Mouse (Mus musculus) kidney, postnatal 36 days (tissue): ENCODE results near the gene Tmem102.
A peak's percentile ranks its signal among the peaks of the same experiment; 100 is the strongest.

Experiments used
- DNase-seq, 2 experiments: peaks; one replicate each; pipeline ENCODE4 v3.0.0; 2021 to 2022; ENCODE audit warnings: mixed read lengths in 2 of 2

The Tmem102 gene

GRCm38 (mm10) chr11:69818871-69819270 lies 13.4 kb upstream of the Tmem102 start:
- no peak for DNase-seq

GRCm38 (mm10) chr11:69818365-69818764 lies 12.9 kb upstream of the Tmem102 start, which contains the start of gene Spem2:
Gene Spem2 (minus strand): TSS chr11:69818465.
- no peak for DNase-seq

- no peak for DNase-seq
These were observed 11.1 kb upstream of the Tmem102 start for GRCm38 (mm10) chr11:69816520-69816919.

- no peak for DNase-seq
These were observed 9.7 kb upstream of the Tmem102 start, which contains the start of gene Gm39566 for GRCm38 (mm10) chr11:69815155-69815554. Gene Gm39566 (minus strand): TSS chr11:69815298.

- DNase-seq: no peak
These were observed 4.9 kb upstream of the Tmem102 start for GRCm38 (mm10) chr11:69810280-69810679.

GRCm38 (mm10) chr11:69807641-69808040 lies 2.2 kb upstream of the Tmem102 start:
- DNase-seq: no peak

GRCm38 (mm10) chr11:69806378-69806777 lies 954 bp upstream of the Tmem102 start:
- DNase-seq: no peak

GRCm38 (mm10) chr11:69804652-69804940 lies 828 bp downstream of the Tmem102 start:
- peak; percentile 51 to 71 for DNase-seq

GRCm38 (mm10) chr11:69803786-69804651 lies 1.4 kb downstream of the Tmem102 start:
- DNase-seq: peak; percentile 87 to 90

GRCm38 (mm10) chr11:69803328-69803727 lies 2.1 kb downstream of the Tmem102 start:
- DNase-seq: no peak

GRCm38 (mm10) chr11:69802648-69803105 lies 2.7 kb downstream of the Tmem102 start:
- peak; percentile 82 to 93 for DNase-seq

GRCm38 (mm10) chr11:69801379-69801977 lies 3.9 kb downstream of the Tmem102 start, which contains the start of gene Fgf11:
Gene Fgf11 (minus strand): TSS chr11:69801857.
- peak in 1 of 2 experiments; percentile 27 for DNase-seq

GRCm38 (mm10) chr11:69800392-69801197 lies 4.8 kb downstream of the Tmem102 start:
- peak; percentile 54 to 73 for DNase-seq

- DNase-seq: peak in 1 of 2 experiments; percentile 36
These were observed 5.4 kb downstream of the Tmem102 start for GRCm38 (mm10) chr11:69800138-69800391.

GRCm38 (mm10) chr11:69799394-69800137 lies 5.9 kb downstream of the Tmem102 start:
- DNase-seq: no peak

- DNase-seq: no peak
These were observed 7.5 kb downstream of the Tmem102 start for GRCm38 (mm10) chr11:69797924-69798323.

GRCm38 (mm10) chr11:69795983-69796435 lies 9.4 kb downstream of the Tmem102 start:
- no peak for DNase-seq

GRCm38 (mm10) chr11:69795168-69795982 lies 10.0 kb downstream of the Tmem102 start, which contains the start of gene Chrnb1:
Gene Chrnb1 (minus strand): TSS chr11:69795943.
- peak; percentile 98 to 99 for DNase-seq

- no peak for DNase-seq
These were observed 12.0 kb downstream of the Tmem102 start for GRCm38 (mm10) chr11:69793429-69793828.

GRCm38 (mm10) chr11:69791420-69791819 lies 14.0 kb downstream of the Tmem102 start:
- no peak for DNase-seq

- no peak for DNase-seq
These were observed 16.0 kb downstream of the Tmem102 start for GRCm38 (mm10) chr11:69789431-69789830.
